Mouse (Mus musculus) heart, adult 2 months (tissue): Measurements from ENCODE around the gene Catsper4.

ENCODE experiments used
- CTCF ChIP-seq: fragments of 200-600 bp; IDR thresholded peaks from 2 replicates; pipeline ENCODE4 v1.8.1; 2022; ENCODE audit warnings: antibody characterized with exemption, mild to moderate bottlenecking, moderate library complexity
- POLR2A ChIP-seq: fragments of 200-500 bp; IDR thresholded peaks from 2 replicates; pipeline ENCODE4 v1.6.1; 2011; ENCODE audit warnings: mild to moderate bottlenecking, low read depth, low read length, control low read depth; ENCODE audit not compliant: insufficient read depth

DNA sequence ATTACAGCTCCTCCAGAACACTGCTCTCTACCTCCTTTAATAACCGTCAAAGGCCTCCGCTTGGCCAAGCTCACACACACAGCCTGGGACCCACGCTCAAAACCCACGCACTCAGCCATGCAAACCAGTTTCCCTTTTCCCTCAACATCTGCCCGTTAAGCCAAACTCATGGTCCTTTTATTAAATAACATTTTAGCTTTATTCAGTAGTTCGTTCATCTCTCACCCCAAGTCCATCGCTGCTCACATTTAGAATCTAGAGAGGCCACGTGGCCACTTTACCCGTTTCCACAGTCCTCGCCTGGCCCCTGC lies 23.7 kb upstream of the Catsper4 start:
- no peak for TF ChIP-seq CTCF
- no peak for TF ChIP-seq POLR2A
